Mouse (Mus musculus) MEL (cell line): ENCODE data around the gene Rhoa. TPM values are rescaled to one million over a fixed set of nuclear protein-coding genes. Genes with fewer than 3 reads are reported as not detected.
A peak's percentile ranks its signal among the peaks of the same experiment; 100 is the strongest.

ENCODE experiments used
- DNase-seq: peaks from one replicate; pipeline ENCODE4 v3.0.0; 2011; ENCODE audit warnings: low read depth, low spot score
- H3K27ac ChIP-seq: 2 replicates; pipeline ENCODE4 v1.5.1; 2012; ENCODE audit warnings: low read depth, mild to moderate bottlenecking, control low read depth, low read length, moderate library complexity; ENCODE audit not compliant: control insufficient read depth
- H3K27me3 ChIP-seq, 2 experiments: fragments of 150-350 bp in 1 of 2; sonication (generic) in 1 of 2; 2 replicates each; pipeline ENCODE4 v1.6.1; 2012; ENCODE audit warnings: low read length in 2 of 2, mild to moderate bottlenecking in 2 of 2, improper control_type of control experiment in 1 of 2, moderate library complexity in 1 of 2; ENCODE audit not compliant: insufficient read depth in 2 of 2, control insufficient read depth in 1 of 2
- H3K36me3 ChIP-seq, 2 experiments: 2 replicates each; pipeline ENCODE4 v1.6.1; 2012 to 2014; ENCODE audit warnings: low read length in 2 of 2, improper control_type of control experiment in 1 of 2, inconsistent platforms in 1 of 2, mild to moderate bottlenecking in 1 of 2; ENCODE audit not compliant: insufficient read depth in 2 of 2, control insufficient read depth in 1 of 2
- H3K4me1 ChIP-seq, 2 experiments: fragments of 150-350 bp in 1 of 2; sonication (generic) in 1 of 2; 2 replicates each; pipeline ENCODE4 v1.6.1; 2012; ENCODE audit warnings: low read length in 2 of 2, improper control_type of control experiment in 1 of 2, mild to moderate bottlenecking in 1 of 2; ENCODE audit not compliant: insufficient read depth in 2 of 2, control insufficient read depth in 1 of 2
- H3K4me3 ChIP-seq, 2 experiments: fragments of 150-350 bp in 1 of 2; sonication (generic) in 1 of 2; 2 replicates each; pipeline ENCODE4 v1.5.1; 2012; ENCODE audit warnings: low read depth in 2 of 2, low read length in 2 of 2, mild to moderate bottlenecking in 2 of 2, moderate library complexity in 2 of 2, control low read depth in 1 of 2, improper control_type of control experiment in 1 of 2; ENCODE audit not compliant: control insufficient read depth in 1 of 2, insufficient read depth in 1 of 2
- H3K79me2 ChIP-seq: 2 replicates; pipeline ENCODE4 v1.6.1; 2012; ENCODE audit warnings: mild to moderate bottlenecking, low read length, moderate library complexity; ENCODE audit not compliant: control insufficient read depth, poor library complexity, insufficient read depth
- H3K9ac ChIP-seq: 2 replicates; pipeline ENCODE4 v1.6.1; 2012; ENCODE audit warnings: low read depth, mild to moderate bottlenecking, control low read depth, low read length, moderate library complexity; ENCODE audit not compliant: control insufficient read depth, poor library complexity, severe bottlenecking
- H3K9me3 ChIP-seq: fragments of 150-350 bp; sonication (generic); replicated peaks from 2 replicates; pipeline ENCODE4 v1.6.1; 2012; ENCODE audit warnings: mild to moderate bottlenecking, low read length, improper control_type of control experiment, moderate library complexity; ENCODE audit not compliant: insufficient read depth
- BHLHE40 ChIP-seq: IDR thresholded peaks from 2 replicates; pipeline ENCODE4 v1.6.1; 2012; ENCODE audit warnings: low read depth, mild to moderate bottlenecking, inconsistent platforms, low read length, improper control_type of control experiment, borderline replicate concordance
- CHD1 ChIP-seq: IDR thresholded peaks from 2 replicates; pipeline ENCODE4 v1.6.1; 2012; ENCODE audit warnings: low read depth, mild to moderate bottlenecking, inconsistent platforms, low read length, improper control_type of control experiment
- CHD2 ChIP-seq: IDR thresholded peaks from 2 replicates; pipeline ENCODE4 v1.6.1; 2011; ENCODE audit warnings: low read length, improper control_type of control experiment
- CTCF ChIP-seq, 3 experiments: IDR thresholded peaks in 2 of 3; conservative IDR thresholded peaks in 1 of 3; 2 replicates each; pipeline ENCODE4 v1.5.1; 2011 to 2012; ENCODE audit warnings: low read length in 3 of 3, low read depth in 2 of 3, mild to moderate bottlenecking in 2 of 3, improper control_type of control experiment in 1 of 3, inconsistent platforms in 1 of 3, mixed read lengths in 1 of 3, moderate library complexity in 1 of 3; ENCODE audit not compliant: control insufficient read depth in 1 of 3, insufficient read depth in 1 of 3, poor library complexity in 1 of 3, severe bottlenecking in 1 of 3
- E2F4 ChIP-seq: IDR thresholded peaks from 2 replicates; pipeline ENCODE4 v1.6.1; 2011; ENCODE audit warnings: low read depth, low read length, improper control_type of control experiment, borderline replicate concordance
- EP300 ChIP-seq, 2 experiments: IDR thresholded peaks; 2 replicates each; pipeline ENCODE4 v1.6.1; 2011; ENCODE audit warnings: improper control_type of control experiment in 2 of 2, low read length in 2 of 2, low read depth in 1 of 2, mild to moderate bottlenecking in 1 of 2
- ETS1 ChIP-seq: IDR thresholded peaks from 2 replicates; pipeline ENCODE4 v1.6.1; 2012; ENCODE audit warnings: low read depth, mild to moderate bottlenecking, inconsistent platforms, low read length, improper control_type of control experiment, moderate library complexity
- GABPA ChIP-seq: IDR thresholded peaks from 2 replicates; pipeline ENCODE4 v1.6.1; 2012; ENCODE audit warnings: low read depth, mild to moderate bottlenecking, inconsistent platforms, low read length, improper control_type of control experiment, moderate library complexity
- GATA1 ChIP-seq: IDR thresholded peaks from 2 replicates; pipeline ENCODE4 v1.6.1; 2011; ENCODE audit warnings: low read depth, low read length, improper control_type of control experiment
- HCFC1 ChIP-seq: IDR thresholded peaks from 2 replicates; pipeline ENCODE4 v1.6.1; 2012; ENCODE audit warnings: low read depth, mild to moderate bottlenecking, inconsistent platforms, low read length, improper control_type of control experiment, moderate library complexity
- KAT2A ChIP-seq: conservative IDR thresholded peaks from 2 replicates; pipeline ENCODE4 v1.6.1; 2012; ENCODE audit warnings: low read depth, low read length, improper control_type of control experiment, inconsistent platforms
- MAX ChIP-seq: IDR thresholded peaks from 2 replicates; pipeline ENCODE4 v1.6.1; 2011; ENCODE audit warnings: low read length, improper control_type of control experiment
- MAZ ChIP-seq: IDR thresholded peaks from 2 replicates; pipeline ENCODE4 v1.6.1; 2012; ENCODE audit warnings: low read depth, mild to moderate bottlenecking, inconsistent platforms, low read length, improper control_type of control experiment
- MEF2A ChIP-seq: IDR thresholded peaks from 2 replicates; pipeline ENCODE4 v1.6.1; 2014; ENCODE audit warnings: low read depth, mild to moderate bottlenecking, inconsistent platforms, low read length, improper control_type of control experiment; ENCODE audit not compliant: poor library complexity, insufficient replicate concordance, severe bottlenecking; ENCODE audit errors: extremely low read depth
- MXI1 ChIP-seq: IDR thresholded peaks from 2 replicates; pipeline ENCODE4 v1.6.1; 2011; ENCODE audit warnings: mild to moderate bottlenecking, low read depth, low read length, improper control_type of control experiment
- MYB ChIP-seq: IDR thresholded peaks from 2 replicates; pipeline ENCODE4 v1.6.1; 2011; ENCODE audit warnings: mild to moderate bottlenecking, low read depth, low read length, improper control_type of control experiment
- NELFE ChIP-seq: IDR thresholded peaks from 2 replicates; pipeline ENCODE4 v1.6.1; 2011; ENCODE audit warnings: low read depth, low read length, improper control_type of control experiment
- NRF1 ChIP-seq: IDR thresholded peaks from 2 replicates; pipeline ENCODE4 v1.6.1; 2014; ENCODE audit warnings: low read depth, mild to moderate bottlenecking, inconsistent platforms, low read length, improper control_type of control experiment, moderate library complexity; ENCODE audit not compliant: poor library complexity, insufficient read depth, severe bottlenecking
- POLR2A ChIP-seq, 2 experiments: IDR thresholded peaks; 2 replicates each; pipeline ENCODE4 v1.6.1; 2011 to 2012; ENCODE audit warnings: low read length in 2 of 2, mild to moderate bottlenecking in 2 of 2, control low read depth in 1 of 2, improper control_type of control experiment in 1 of 2, low read depth in 1 of 2, moderate library complexity in 1 of 2; ENCODE audit not compliant: control insufficient read depth in 1 of 2, insufficient read depth in 1 of 2, poor library complexity in 1 of 2
- POLR2AphosphoS2 ChIP-seq: IDR thresholded peaks from 2 replicates; pipeline ENCODE4 v1.6.1; 2011; ENCODE audit warnings: low read length, improper control_type of control experiment
- POLR2AphosphoS5 ChIP-seq: IDR thresholded peaks from 2 replicates; pipeline ENCODE4 v1.6.1; 2012; ENCODE audit warnings: low read depth, borderline replicate concordance, mild to moderate bottlenecking, inconsistent platforms, low read length, moderate library complexity, mixed read lengths
- RAD21 ChIP-seq: IDR thresholded peaks from 2 replicates; pipeline ENCODE4 v1.6.1; 2011; ENCODE audit warnings: mild to moderate bottlenecking, low read depth, low read length, improper control_type of control experiment
- RCOR1 ChIP-seq: IDR thresholded peaks from 2 replicates; pipeline ENCODE4 v1.6.1; 2012; ENCODE audit warnings: low read depth, mild to moderate bottlenecking, inconsistent platforms, low read length, improper control_type of control experiment
- SIN3A ChIP-seq: IDR thresholded peaks from 2 replicates; pipeline ENCODE4 v1.6.1; 2012; ENCODE audit warnings: low read length, improper control_type of control experiment, inconsistent platforms
- SMC3 ChIP-seq: IDR thresholded peaks from 2 replicates; pipeline ENCODE4 v1.6.1; 2011; ENCODE audit warnings: low read depth, low read length, improper control_type of control experiment
- TAL1 ChIP-seq: IDR thresholded peaks from 2 replicates; pipeline ENCODE4 v1.6.1; 2012; ENCODE audit warnings: mild to moderate bottlenecking, inconsistent platforms, low read length, moderate library complexity, mixed read lengths
- TBP ChIP-seq: IDR thresholded peaks from 2 replicates; pipeline ENCODE4 v1.8.0; 2011; ENCODE audit warnings: low read depth, low read length, improper control_type of control experiment
- TCF12 ChIP-seq: IDR thresholded peaks from 2 replicates; pipeline ENCODE4 v1.6.1; 2014; ENCODE audit warnings: low read depth, mild to moderate bottlenecking, inconsistent platforms, low read length, improper control_type of control experiment, moderate library complexity
- UBTF ChIP-seq: IDR thresholded peaks from 2 replicates; pipeline ENCODE4 v1.6.1; 2012; ENCODE audit warnings: low read depth, mild to moderate bottlenecking, inconsistent platforms, low read length, improper control_type of control experiment, moderate library complexity, borderline replicate concordance; ENCODE audit not compliant: insufficient read depth
- USF1 ChIP-seq: IDR thresholded peaks from 2 replicates; pipeline ENCODE4 v1.6.1; 2014; ENCODE audit warnings: low read depth, mild to moderate bottlenecking, inconsistent platforms, low read length, improper control_type of control experiment, moderate library complexity
- USF2 ChIP-seq, 2 experiments: IDR thresholded peaks; 2 replicates each; pipeline ENCODE4 v1.6.1; 2011 to 2012; ENCODE audit warnings: improper control_type of control experiment in 2 of 2, low read length in 2 of 2, borderline replicate concordance in 1 of 2, inconsistent platforms in 1 of 2, low read depth in 1 of 2, mild to moderate bottlenecking in 1 of 2; ENCODE audit not compliant: insufficient read depth in 1 of 2
- ZC3H11A ChIP-seq: IDR thresholded peaks from 2 replicates; pipeline ENCODE4 v1.6.1; 2012; ENCODE audit warnings: low read depth, mild to moderate bottlenecking, inconsistent platforms, low read length, improper control_type of control experiment
- ZKSCAN1 ChIP-seq: IDR thresholded peaks from 2 replicates; pipeline ENCODE4 v1.6.1; 2012; ENCODE audit warnings: low read depth, mild to moderate bottlenecking, inconsistent platforms, low read length, improper control_type of control experiment, moderate library complexity
- ZMIZ1 ChIP-seq: IDR thresholded peaks from 2 replicates; pipeline ENCODE4 v1.6.1; 2012; ENCODE audit warnings: low read depth, mild to moderate bottlenecking, inconsistent platforms, low read length, improper control_type of control experiment, moderate library complexity
- ZNF384 ChIP-seq: IDR thresholded peaks from 2 replicates; pipeline ENCODE4 v1.6.1; 2012; ENCODE audit warnings: low read depth, mild to moderate bottlenecking, inconsistent platforms, low read length, improper control_type of control experiment
- polyA plus RNA-seq, 2 experiments: library from polyadenylated mRNA; stranded (reverse) in 1 of 2; unstranded in 1 of 2; fragments of >175 nt in 1 of 2; fragments of >200 nt in 1 of 2; gene quantifications; 2 replicates each; pipeline versions ENCODE4 v1.2.1 to v1.2.4; 2012; ENCODE audit warnings: low replicate concordance in 2 of 2, low read depth in 1 of 2; ENCODE audit not compliant: insufficient read length in 2 of 2, insufficient read depth in 1 of 2, missing spikeins in 1 of 2
- total RNA-seq: library from RNA; depleted of rRNA; stranded (reverse); fragments of 300-350 nt; gene quantifications from 2 replicates; pipeline ENCODE4 v1.2.3, GENCODE M21; 2012; rRNA removed

The Rhoa gene
- total RNA-seq (80.9 and 83.1 TPM in 2 replicates), polyA plus RNA-seq (100 to 1,000 TPM in 1 of 2 experiments, not detected in 1; 241 TPM)

GRCm38 (mm10) chr9:108305629-108306520 is at the start of gene Rhoa, which contains the start of gene Tcta:
Gene Rhoa (plus strand): TSS chr9:108306129.
Gene Tcta (minus strand): TSS chr9:108306160.
- no peaks in the 10 kb centered on the region for H3K27me3 ChIP-seq
- no peaks in the 10 kb centered on the region for H3K9me3 ChIP-seq
- H3K4me1 ChIP-seq = peaks cover 4 to 20% of the 10 kb centered on the region in 2 experiments; a peak in 3 of 4 replicates
- H3K79me2 ChIP-seq = peaks cover 47% of the 10 kb centered on the region
- H3K27ac ChIP-seq = peak within 1 kb of the TSS; percentile 99
- peaks cover 2 to 36% of the 10 kb centered on the region in 2 experiments; a peak in 3 of 4 replicates for H3K36me3 ChIP-seq
- H3K9ac ChIP-seq = peak within 1 kb of the TSS; percentile 99
- peak within 1 kb of the TSS; percentile 87 to 98 for H3K4me3 ChIP-seq
- DNase-seq = peak; percentile 99
- TF ChIP-seq ZC3H11A (no peak), E2F4 (no peak), HCFC1 (peak; percentile 82), TAL1 (no peak), MAZ (no peak), POLR2A (IDR thresholded peaks at IDR 0.05; ENCODE audit: control insufficient read depth in 1 of 2, insufficient read depth in 1 of 2, low read depth in 1 of 2, low read length in 2 of 2, poor library complexity in 1 of 2) (peak; percentile 88 to 100), MYB (peak; percentile 57), NELFE (peak; percentile 100), ETS1 (no peak), GATA1 (no peak), MAX (no peak; the same call in 1 of the 2 replicates), ZKSCAN1 (no peak), EP300 (IDR thresholded peaks at IDR 0.05; ENCODE audit: low read depth in 1 of 2, low read length in 2 of 2) (no peak), SMC3 (no peak), CHD1 (no peak), MEF2A (peak; percentile 85), ZMIZ1 (peak; percentile 99), ZNF384 (no peak), POLR2AphosphoS5 (no peak), BHLHE40 (no peak), SIN3A (peak; percentile 64; the same call in 1 of the 2 replicates), KAT2A (no peak; the same call in 1 of the 2 replicates), GABPA (no peak), CHD2 (no peak), UBTF (no peak), MXI1 (no peak; the same call in 1 of the 2 replicates), TBP (peak; percentile 99), CTCF (IDR thresholded peaks at IDR 0.05 in 2 of 3, conservative IDR thresholded peaks at IDR 0.05 in 1 of 3; ENCODE audit: control insufficient read depth in 1 of 3, insufficient read depth in 1 of 3, low read depth in 2 of 3, low read length in 3 of 3, poor library complexity in 1 of 3, severe bottlenecking in 1 of 3) (no peak), USF1 (peak; percentile 34), POLR2AphosphoS2 (peak; percentile 96), NRF1 (peak; percentile 87), RCOR1 (no peak), USF2 (IDR thresholded peaks at IDR 0.05; ENCODE audit: borderline replicate concordance in 1 of 2, insufficient read depth in 1 of 2, low read depth in 1 of 2, low read length in 2 of 2) (no peak), TCF12 (peak; percentile 49; the same call in 1 of the 2 replicates), RAD21 (no peak)
